Mouse (Mus musculus) layer of hippocampus, postnatal 10 days (tissue): ENCODE results near the gene B3gat2. TPM values are rescaled to one million over a fixed set of nuclear protein-coding genes. Genes with fewer than 3 reads are reported as not detected.

Source experiments
- DNase-seq, 2 experiments: peaks; one replicate each; pipeline ENCODE4 v3.0.0; 2021; ENCODE audit warnings: low spot score in 2 of 2
- long read RNA-seq: library from polyadenylated mRNA; stranded (forward); transcript quantifications from one replicate; pipeline ENCODE4 v2.0.0, GENCODE M21; 2023
- total RNA-seq, 2 experiments: library from RNA; stranded (reverse); gene quantifications; 2 replicates each; pipeline ENCODE4 v1.2.3; 2021

Gene B3gat2
- 10 to 100 TPM; 19.9 to 22.8 TPM for total RNA-seq
- long read RNA-seq, full-length matches to known transcripts = 1 of 2 reads
- long read RNA-seq, partial matches to known transcripts = 0 of 2 reads
- long read RNA-seq, other reads (novel, unspliced or antisense) = 1 of 2 reads

DNA sequence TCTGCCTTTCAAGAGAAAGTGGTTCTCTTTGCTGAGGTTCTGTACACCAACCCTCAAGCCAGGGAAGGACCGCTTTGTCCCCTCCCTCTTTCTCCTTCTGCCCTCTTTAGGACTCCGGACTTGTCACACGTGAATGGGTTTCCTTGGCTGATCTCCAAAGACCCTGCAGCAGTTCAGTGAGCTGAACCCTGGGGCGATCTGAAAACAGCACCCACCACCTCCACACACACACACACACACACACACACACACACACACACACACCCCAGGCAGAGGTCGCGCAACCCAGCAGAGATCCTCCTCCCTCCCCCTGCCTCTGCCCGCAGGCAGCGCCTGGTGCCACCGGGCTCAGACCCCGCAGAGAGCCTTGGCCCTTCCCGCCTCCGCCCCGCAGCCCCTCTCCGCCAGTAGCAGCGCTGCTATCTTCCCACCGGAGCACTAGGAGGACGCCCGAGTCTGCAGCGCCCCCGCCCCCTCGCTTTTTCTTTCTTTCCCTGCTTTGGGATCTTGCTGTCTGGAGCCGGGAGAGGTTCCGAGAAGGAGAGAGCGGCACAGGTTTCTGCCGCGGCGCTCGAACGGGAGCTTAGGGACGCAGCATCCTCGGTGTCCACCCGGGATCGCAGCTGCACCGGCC lies at the start of gene B3gat2:
Gene B3gat2, plus strand, starts transcription at position 252 of the 634 bp plus-strand sequence.
- peak; percentile 46 to 64 for DNase-seq

DNA sequence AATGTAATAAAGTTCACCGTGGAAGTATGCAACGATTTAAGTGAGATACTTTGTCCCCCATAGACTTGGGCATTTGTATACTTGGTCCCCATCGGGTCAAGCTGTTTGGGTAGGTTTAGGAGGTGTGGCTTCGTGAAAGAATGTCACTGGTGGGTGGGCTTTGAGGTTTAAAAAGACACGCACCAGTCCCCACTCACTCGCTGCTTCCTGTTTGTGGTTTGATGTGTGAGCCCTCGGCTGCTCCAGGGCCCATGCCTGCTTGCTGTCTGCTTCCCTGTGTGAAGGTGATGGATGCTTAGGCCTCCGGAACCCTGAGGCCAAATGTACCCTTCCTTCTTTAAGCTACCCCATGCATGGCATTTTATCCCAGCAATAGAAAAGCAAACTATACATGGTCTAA lies 41.2 kb upstream of the B3gat2 start:
- DNase-seq = no peak

DNA sequence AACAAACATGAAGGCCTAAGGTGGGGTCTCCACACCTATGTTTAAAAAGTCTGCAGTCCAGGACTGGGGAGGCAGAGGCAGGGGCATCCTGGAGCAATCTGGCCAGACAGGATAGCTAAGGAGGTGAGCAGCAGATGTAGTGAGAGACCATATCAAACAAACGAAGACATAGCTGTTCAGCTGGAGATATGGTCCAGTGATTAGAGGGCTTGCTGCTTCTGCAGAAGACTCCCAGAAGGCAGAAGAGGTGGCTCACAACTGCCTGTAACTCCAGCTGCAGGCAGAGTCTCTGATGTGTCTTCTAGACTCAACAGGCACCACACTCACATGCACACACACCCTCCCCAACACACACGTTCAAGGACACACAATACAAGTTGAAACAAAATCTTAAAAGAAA lies 40.5 kb upstream of the B3gat2 start:
- DNase-seq = no peak

DNA sequence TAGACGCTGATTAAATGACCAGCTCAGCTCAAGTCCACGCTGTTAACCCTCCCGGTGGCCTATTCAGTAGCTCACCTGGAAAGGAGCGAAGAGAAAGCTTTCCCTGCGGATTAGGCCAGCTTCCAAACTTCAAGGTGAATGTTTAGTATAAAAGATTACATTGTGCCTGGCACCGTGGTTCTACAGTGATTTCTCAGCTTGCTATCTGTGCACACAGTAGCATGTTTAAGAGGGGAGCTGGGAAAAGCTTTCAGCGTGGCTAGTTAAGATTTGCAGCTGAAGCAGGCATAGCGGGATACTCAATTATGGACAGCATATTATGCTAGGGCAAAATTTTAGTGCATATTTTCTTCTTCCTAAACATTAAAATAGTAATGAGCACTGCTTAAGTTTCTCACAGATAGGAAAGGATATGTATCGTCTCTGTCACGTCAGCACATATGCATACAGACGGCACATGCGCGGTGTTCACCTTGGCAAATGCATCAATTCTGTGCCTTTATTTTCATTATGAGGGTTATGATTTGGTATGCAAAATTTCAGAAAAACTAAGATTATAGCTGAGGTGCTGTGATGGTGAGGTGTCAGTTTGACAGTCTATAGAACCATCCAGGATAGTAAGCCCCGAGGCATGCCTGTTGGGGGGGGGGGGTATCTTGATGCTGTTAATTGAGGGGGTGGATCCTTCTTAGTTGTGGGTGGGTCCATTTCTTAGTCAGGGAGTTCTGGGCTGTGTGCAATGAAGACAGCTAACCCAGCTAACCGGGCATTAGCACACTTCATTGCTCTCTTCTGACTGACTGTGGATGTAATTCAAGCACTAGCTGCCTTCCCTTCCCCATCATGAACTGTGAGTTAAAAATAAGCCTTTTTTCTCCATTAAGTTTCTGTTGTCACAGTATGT lies 38.8 kb upstream of the B3gat2 start:
- no peak for DNase-seq

DNA sequence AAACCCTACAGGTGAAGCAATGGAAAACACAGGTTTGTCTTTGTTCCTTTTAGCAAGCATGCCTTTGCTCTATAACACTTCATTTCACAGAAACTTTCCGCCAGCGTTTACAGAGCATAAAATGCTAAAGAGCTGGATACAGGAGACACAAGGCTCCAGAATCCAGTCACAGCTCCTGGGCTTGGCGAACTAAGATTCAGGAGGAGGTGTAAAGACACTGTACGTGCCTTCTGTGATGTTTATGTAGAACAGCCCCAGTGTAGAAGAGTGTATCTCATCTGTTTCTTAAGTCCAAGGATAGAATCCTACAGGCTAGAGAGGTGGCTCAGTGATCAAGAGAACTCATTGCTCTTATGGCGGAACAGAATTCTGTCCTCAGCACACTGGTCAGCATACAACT lies 30.2 kb upstream of the B3gat2 start:
- DNase-seq = no peak

GRCm38 (mm10) chr1:23750864-23751532 lies 10.6 kb upstream of the B3gat2 start:
- no peak for DNase-seq

DNA sequence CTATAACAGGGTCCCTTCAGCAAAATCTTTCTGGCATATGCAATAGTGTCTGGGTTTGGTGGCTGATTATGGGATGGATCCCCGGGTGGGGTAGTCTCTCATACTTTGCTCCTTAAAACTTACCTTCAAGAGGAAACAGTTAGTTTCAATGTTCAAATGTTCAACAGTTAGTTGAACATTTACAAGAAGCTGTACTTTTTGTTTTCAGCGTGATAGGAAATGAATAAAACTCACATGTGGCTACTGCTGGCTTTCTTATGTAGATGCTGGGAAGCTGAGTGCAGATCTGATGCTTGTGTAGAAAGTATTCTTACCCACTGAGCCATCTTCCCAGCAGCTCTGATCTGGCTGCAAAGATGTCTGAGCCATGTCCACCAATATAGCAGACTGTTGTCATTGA lies 8.5 kb upstream of the B3gat2 start:
- no peak for DNase-seq

- no peak for DNase-seq
These were observed 8.0 kb upstream of the B3gat2 start for GRCm38 (mm10) chr1:23753591-23753990.

- DNase-seq = no peak
These were observed 7.2 kb upstream of the B3gat2 start for GRCm38 (mm10) chr1:23754340-23754739.

- DNase-seq = no peak
These were observed 6.6 kb upstream of the B3gat2 start for GRCm38 (mm10) chr1:23754967-23755366.

GRCm38 (mm10) chr1:23762136-23762687 lies 659 bp downstream of the B3gat2 start:
- DNase-seq = peak; percentile 49 to 67

DNA sequence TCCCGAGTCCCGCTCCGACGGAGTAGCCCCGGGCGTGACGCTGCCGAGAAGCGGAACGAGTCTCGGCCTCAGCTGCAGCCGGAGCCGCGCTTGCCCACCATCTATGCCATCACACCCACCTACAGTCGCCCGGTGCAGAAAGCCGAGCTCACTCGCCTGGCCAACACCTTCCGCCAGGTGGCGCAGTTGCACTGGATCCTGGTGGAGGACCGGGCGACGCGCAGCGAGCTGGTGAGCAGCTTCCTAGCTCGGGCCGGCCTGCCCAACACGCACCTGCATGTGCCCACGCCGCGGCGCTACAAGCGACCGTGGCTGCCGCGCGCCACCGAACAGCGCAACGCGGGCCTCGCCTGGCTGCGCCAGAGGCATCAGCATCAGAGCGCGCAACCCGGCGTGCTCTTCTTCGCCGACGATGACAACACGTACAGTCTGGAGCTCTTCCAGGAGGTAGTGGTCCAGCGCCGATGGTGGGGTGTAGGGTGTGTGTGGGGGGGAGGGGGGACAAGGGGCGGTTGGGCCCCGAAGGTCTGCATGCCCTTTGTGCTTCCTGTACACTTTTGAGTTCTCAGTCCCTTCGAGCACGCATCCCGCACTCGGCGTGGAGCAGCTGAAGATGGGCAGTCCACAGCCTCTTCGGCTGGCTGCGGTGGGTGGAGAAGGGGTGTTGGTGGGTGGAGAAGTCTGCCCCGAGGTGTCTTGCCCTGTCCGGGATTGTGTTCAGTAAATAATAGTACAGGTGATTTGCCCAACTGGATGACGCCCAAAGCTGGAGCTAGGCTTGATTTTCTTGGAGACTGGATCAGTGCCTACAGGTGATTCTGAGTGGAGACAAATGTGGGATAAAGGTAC lies 1.5 kb downstream of the B3gat2 start:
- DNase-seq = peak; percentile 99

DNA sequence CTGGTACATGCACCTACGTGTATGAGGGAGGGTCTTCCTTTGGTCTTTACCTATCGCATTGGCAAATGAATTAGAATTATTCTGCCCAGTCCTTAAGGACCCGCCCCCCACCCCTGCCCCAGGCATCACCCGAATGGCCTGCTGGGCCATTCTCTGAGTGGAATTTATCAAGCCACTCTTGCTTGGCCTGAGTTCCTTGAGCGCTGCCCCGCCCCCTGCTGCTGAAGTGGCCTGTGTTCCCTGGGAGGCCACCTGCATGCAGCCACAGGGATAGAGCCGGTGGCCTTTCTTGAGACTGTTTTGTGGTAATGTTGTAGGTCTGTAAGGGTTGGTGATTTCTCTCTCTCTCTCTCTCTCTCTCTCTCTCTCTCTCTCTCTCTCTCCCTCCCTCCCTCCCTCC lies 2.2 kb downstream of the B3gat2 start:
- DNase-seq = peak; percentile 10 to 18

DNA sequence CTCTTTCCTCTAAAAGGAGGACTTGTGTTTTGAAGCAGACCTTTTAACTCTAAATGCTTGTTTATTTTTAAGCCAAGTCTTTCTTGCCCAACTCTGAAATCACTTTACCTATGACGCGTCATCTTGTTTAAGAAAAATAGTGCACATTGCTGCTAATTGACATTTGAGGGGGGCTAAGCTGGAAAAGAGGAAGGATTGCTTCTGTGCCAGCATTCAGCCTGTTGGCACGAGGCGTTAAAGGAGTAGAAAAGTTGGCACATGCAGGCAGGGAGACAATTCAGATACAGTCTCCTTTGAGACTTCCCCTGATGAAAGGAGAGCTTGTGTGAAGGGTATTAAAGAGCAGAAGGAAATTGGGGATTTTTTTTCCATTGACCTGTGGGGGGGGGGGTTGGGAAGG lies 3.2 kb downstream of the B3gat2 start:
- DNase-seq = peak; percentile 35 to 49

GRCm38 (mm10) chr1:23773039-23773438 lies 11.5 kb downstream of the B3gat2 start:
- no peak for DNase-seq

DNA sequence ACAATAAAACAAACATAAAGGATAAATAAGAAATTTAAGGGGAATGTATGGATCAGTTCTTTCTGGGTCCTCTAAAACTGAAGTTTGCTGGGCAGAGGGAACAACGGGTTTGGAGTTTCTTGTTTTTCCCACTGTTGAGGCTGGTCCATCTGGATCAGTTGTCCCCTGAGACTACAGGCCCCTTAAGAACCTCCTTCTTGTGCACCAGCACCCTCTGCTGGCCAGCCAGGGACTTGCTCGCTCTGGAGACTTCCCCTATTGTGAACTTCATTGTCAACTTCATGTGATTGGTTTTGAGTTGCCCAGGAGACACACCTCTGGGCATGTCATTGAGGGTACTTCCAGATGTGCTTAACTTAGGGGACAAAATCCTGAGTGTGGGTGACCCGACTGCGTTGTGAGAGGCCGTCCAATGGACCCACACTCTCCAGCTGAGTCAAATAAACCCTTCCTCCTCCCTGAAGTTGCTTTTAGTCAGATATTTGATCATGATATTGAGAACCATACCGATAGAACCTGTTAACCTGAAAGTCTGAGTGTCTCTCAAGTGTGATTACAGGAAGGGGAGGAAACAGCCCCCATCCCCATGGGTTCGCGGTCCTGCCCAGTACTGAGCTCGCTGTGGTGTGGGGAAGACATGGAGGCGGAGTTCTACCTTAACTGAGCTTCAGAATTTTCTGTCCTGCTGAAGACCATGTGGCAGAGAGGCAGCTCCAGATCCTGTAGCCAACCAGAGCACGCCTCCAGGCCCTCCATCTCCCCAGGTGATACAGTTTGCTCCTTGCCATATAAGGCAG lies 31.4 kb downstream of the B3gat2 start:
- DNase-seq = peak; percentile 77 to 82

- no peak for DNase-seq
These were observed 36.8 kb downstream of the B3gat2 start for GRCm38 (mm10) chr1:23798306-23798705.

GRCm38 (mm10) chr1:23821615-23822014 lies 60.1 kb downstream of the B3gat2 start:
- no peak for DNase-seq

GRCm38 (mm10) chr1:23826887-23827758 lies 65.6 kb downstream of the B3gat2 start:
- peak; percentile 43 to 61 for DNase-seq
